Mouse (Mus musculus) neural tube, embryonic 15.5 days (tissue): ENCODE data around the gene Olfr1181. TPM values are rescaled to one million over a fixed set of nuclear protein-coding genes. Genes with fewer than 3 reads are reported as not detected.
"Not testable (repeated sequence)": the region's sequence is repeated elsewhere in the genome, so short reads cannot be mapped to it uniquely, and the experiment has no call there.

Experiments
- ATAC-seq: fragments of 200-750 bp; cut with Nextera tagmentation; 2 replicates; pipeline ENCODE4 v1.8.0; 2017; ENCODE audit warnings: mild to moderate bottlenecking, moderate TSS enrichment, moderate library complexity; ENCODE audit not compliant: low FRiP score
- H3K27ac ChIP-seq: fragments of 300-500 bp; sonication (generic); replicated peaks from 2 replicates; pipeline ENCODE4 v1.5.1; 2015; ENCODE audit warnings: mild to moderate bottlenecking, inconsistent platforms
- H3K27me3 ChIP-seq: fragments of 300-500 bp; sonication (generic); replicated peaks from 2 replicates; pipeline ENCODE4 v1.6.1; 2015; ENCODE audit warnings: inconsistent platforms
- H3K36me3 ChIP-seq: fragments of 300-500 bp; sonication (generic); 2 replicates; pipeline ENCODE4 v1.6.1; 2015; ENCODE audit warnings: inconsistent platforms
- H3K4me1 ChIP-seq: fragments of 300-500 bp; sonication (generic); 2 replicates; pipeline ENCODE4 v1.6.1; 2015; ENCODE audit warnings: inconsistent platforms
- H3K4me2 ChIP-seq: fragments of 300-500 bp; sonication (generic); 2 replicates; pipeline ENCODE4 v1.6.1; 2015; ENCODE audit warnings: inconsistent platforms, mild to moderate bottlenecking, moderate library complexity
- H3K4me3 ChIP-seq: fragments of 300-500 bp; sonication (generic); replicated peaks from 2 replicates; pipeline ENCODE4 v1.5.1; 2015; ENCODE audit warnings: mild to moderate bottlenecking, inconsistent platforms
- H3K9ac ChIP-seq: fragments of 300-500 bp; sonication (generic); replicated peaks from 2 replicates; pipeline ENCODE4 v1.6.1; 2015; ENCODE audit warnings: mild to moderate bottlenecking, inconsistent platforms
- H3K9me3 ChIP-seq: fragments of 300-500 bp; sonication (generic); replicated peaks from 2 replicates; pipeline ENCODE4 v1.6.1; 2016; ENCODE audit warnings: inconsistent platforms
- WGBS: fragments of 180-500 bp; shearing (Covaris S2); methylation state at CpG from one replicate; pipeline ENCODE4 v1.1.7; 2015; ENCODE audit warnings: mixed read lengths; 5-methylcytosine and 5-hydroxymethylcytosine counted together
- polyA plus RNA-seq: library from polyadenylated mRNA; unstranded; fragments of >200 nt; fragmentation: Nextera tagmentation; extraction: Ambion mirVana; gene quantifications from 2 replicates; pipeline ENCODE4 v1.2.1, GENCODE M21; 2015

Olfr1181 gene
- polyA plus RNA-seq, result not detected in 2 replicates

DNA sequence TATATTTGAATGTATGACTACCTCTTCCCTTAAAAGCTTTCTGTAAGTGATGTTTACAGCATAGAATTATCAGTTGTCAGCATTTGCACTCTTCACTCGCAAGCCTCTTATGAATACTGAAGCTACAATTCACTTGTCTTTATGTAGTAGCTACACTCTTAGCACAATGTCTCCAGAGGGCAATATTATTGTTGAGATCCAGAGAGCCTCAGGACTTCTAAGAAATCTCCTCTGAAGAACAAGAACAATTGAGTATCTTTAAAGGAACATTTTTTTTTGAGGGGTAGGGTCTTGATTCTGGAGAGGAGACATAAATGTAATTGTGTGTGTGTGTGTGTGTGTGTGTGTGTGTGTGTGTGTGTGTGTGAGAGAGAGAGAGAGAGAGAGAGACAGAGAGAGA, at the start of gene Olfr1181:
Olfr1181 (minus strand) TSS at position 101 of the 400 bp plus-strand sequence.
- Histone ChIP-seq H3K27me3 (no peaks in the 10 kb centered on the region), H3K4me3 (no peak within 1 kb of the TSS), H3K36me3 (no peaks in the 10 kb centered on the region), H3K4me1 (no peaks in the 10 kb centered on the region), H3K27ac (no peak within 1 kb of the TSS), H3K9ac (no peak within 1 kb of the TSS), H3K9me3 (no peaks in the 10 kb centered on the region), H3K4me2 (no peak within 1 kb of the TSS)
- 94% methylated on average over 1 of the region's 1 CpGs for WGBS
- ATAC-seq, result no peak

DNA sequence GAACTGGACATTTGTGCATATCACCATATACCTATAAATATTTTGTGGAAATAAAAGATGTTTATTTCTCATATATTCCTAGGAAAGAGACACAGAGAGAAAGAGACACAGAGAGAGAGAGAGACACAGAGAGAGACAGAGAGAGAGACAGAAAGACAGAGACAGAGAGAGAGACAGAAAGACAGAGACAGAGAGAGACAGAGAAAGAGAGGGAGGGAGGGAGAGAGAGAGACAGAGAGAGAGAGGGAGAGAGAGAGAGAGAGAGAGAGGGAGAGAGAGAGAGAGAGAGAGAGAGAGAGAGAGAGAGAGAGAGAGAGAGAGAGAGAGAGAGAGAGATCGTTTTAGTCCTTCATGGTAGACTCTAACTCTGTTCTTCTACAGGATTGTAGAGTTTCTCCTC, 28.6 kb upstream of the Olfr1181 start, which contains the start of gene Olfr1183:
Olfr1183 (plus strand) TSS at position 301 of the 400 bp plus-strand sequence.
- H3K36me3 ChIP-seq, ATAC-seq, H3K4me3 ChIP-seq, H3K4me2 ChIP-seq, H3K27me3 ChIP-seq, H3K9me3 ChIP-seq, H3K9ac ChIP-seq, H3K4me1 ChIP-seq, H3K27ac ChIP-seq: not testable (repeated sequence)
- WGBS, result 95% methylated on average over 1 of the region's 1 CpGs

DNA sequence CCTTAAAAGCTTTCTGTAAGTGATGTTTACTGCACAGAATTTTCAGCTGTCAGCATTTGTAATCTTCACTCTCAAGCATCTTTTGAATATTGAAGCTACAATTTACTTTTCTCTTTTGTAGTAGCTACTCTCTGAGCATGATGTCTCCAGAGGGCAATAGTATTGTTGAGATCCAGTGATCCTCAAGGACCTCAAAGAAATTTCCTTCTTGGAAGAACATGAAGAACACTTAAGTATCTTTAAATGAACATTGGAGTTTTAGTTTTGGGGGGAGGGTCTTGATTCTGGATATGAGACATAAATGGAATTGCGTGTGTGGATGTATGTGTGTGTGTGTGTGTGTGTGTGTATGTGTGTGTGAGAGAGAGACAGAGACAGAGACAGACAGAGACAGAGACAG, 23.1 kb upstream of the Olfr1181 start, which contains the start of gene Gm13757:
Gm13757 (minus strand) TSS at position 101 of the 400 bp plus-strand sequence.
- Histone ChIP-seq H3K9me3 (no peaks in the 10 kb centered on the region), H3K4me1 (no peaks in the 10 kb centered on the region), H3K36me3 (no peaks in the 10 kb centered on the region), H3K4me2 (no peak within 1 kb of the TSS), H3K4me3 (no peak within 1 kb of the TSS), H3K9ac (no peak within 1 kb of the TSS), H3K27me3 (no peaks in the 10 kb centered on the region), H3K27ac (no peak within 1 kb of the TSS)
- WGBS, result 100% methylated on average over 1 of the region's 1 CpGs
- ATAC-seq, result no peak

DNA sequence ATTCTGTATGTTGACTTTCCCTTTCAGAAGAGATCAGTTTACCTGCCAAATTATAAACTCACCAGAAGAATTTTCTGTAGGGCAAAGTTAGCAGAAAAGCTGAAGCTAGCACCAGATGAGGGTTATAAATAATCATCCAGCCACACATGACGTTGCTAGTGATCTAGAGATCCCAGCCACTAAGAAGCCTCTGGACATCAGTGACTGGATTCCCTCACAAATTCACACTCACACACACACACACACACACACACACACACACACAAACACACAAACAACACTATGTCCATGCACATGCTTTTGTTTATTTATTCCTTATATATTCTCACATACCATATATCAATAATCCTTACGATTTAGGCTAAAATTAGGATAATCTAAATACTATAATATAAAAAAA, 6.9 kb downstream of the Olfr1181 start, which contains the start of gene Olfr1180:
Olfr1180 (minus strand) TSS at position 101 of the 400 bp plus-strand sequence.
- H3K4me3 ChIP-seq, result no peak within 1 kb of the TSS
- H3K4me1 ChIP-seq, result no peaks in the 10 kb centered on the region
- no peaks in the 10 kb centered on the region for H3K9me3 ChIP-seq
- no peak within 1 kb of the TSS for H3K27ac ChIP-seq
- H3K4me2 ChIP-seq, result no peak within 1 kb of the TSS
- H3K9ac ChIP-seq, result no peak within 1 kb of the TSS
- WGBS, result 90% methylated on average over 2 of the region's 2 CpGs
- no peaks in the 10 kb centered on the region for H3K36me3 ChIP-seq
- H3K27me3 ChIP-seq, result no peaks in the 10 kb centered on the region
- ATAC-seq, result no peak

DNA sequence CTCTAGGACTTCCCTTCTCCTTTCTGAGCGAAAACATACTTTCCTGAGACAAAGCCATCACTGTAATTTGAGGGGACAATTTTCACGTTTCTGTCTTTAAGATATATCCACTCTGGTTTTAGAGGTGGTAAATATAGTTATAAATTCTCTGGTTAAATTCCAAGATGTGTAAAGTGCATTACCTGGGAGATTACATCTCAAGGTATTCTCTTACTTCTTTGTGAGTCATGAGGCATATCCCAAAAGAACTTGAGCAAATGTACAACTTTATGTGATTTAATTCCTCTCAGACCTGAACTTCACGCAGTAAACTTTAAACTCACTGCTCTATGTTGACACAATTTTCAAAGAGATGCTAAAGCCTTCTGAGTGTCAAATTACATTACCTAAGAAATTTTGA, 19.6 kb downstream of the Olfr1181 start, which contains the start of gene Olfr1179:
Olfr1179 (minus strand) TSS at position 101 of the 400 bp plus-strand sequence.
- no peak within 1 kb of the TSS for H3K4me2 ChIP-seq
- H3K4me1 ChIP-seq, result no peaks in the 10 kb centered on the region
- H3K36me3 ChIP-seq, result no peaks in the 10 kb centered on the region
- WGBS, result 91% methylated on average over 3 of the region's 3 CpGs
- H3K9me3 ChIP-seq, result no peaks in the 10 kb centered on the region
- no peak within 1 kb of the TSS for H3K27ac ChIP-seq
- H3K4me3 ChIP-seq, result no peak within 1 kb of the TSS
- no peak for ATAC-seq
- no peaks in the 10 kb centered on the region for H3K27me3 ChIP-seq
- H3K9ac ChIP-seq, result no peak within 1 kb of the TSS

DNA sequence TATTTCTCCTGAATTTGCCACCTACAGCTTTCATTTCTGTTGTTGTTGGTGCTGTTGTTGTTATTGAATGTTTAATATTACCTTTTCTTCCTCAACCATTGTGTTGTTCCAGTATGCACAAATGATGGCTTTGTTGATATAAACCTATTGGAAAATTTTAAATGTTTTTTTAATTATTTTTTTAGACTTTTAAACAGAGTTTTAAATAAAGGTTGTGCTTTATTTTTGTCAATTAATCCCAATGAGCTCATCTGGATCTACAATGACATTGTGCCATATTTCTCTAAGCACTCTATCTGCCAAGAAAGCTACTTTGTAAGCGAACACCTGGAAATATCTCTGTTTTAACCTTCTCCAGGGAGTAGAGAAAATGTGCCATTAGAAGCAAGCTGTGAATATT, 39.2 kb downstream of the Olfr1181 start, which contains the start of gene Olfr1178:
Olfr1178 (plus strand) TSS at position 301 of the 400 bp plus-strand sequence.
- 63% methylated on average over 1 of the region's 1 CpGs for WGBS
- H3K27me3 ChIP-seq, result no peaks in the 10 kb centered on the region
- no peak within 1 kb of the TSS for H3K4me2 ChIP-seq
- H3K9me3 ChIP-seq, result no peaks in the 10 kb centered on the region
- no peak within 1 kb of the TSS for H3K9ac ChIP-seq
- H3K4me3 ChIP-seq, result no peak within 1 kb of the TSS
- H3K36me3 ChIP-seq, result no peaks in the 10 kb centered on the region
- no peak within 1 kb of the TSS for H3K27ac ChIP-seq
- no peak for ATAC-seq
- H3K4me1 ChIP-seq, result no peaks in the 10 kb centered on the region

Other genes starting within 250 kb of the Olfr1181 start
- not detected in 2 replicates for gene Olfr1168, start 244.3 kb downstream of the Olfr1181 start, polyA plus RNA-seq
- gene Olfr1170, start 197.8 kb downstream of the Olfr1181 start, polyA plus RNA-seq, result not detected in 2 replicates
- not detected in 2 replicates for gene Olfr1173, start 146.3 kb downstream of the Olfr1181 start, polyA plus RNA-seq
- gene Olfr1174-ps, start 111.0 kb downstream of the Olfr1181 start, polyA plus RNA-seq, result not detected in 2 replicates
- gene Olfr1175-ps, start 99.0 kb downstream of the Olfr1181 start, polyA plus RNA-seq, result not detected in 2 replicates
- gene Olfr1176, start 89.5 kb downstream of the Olfr1181 start, polyA plus RNA-seq, result not detected in 2 replicates
- gene Olfr1177-ps, start 79.7 kb downstream of the Olfr1181 start, polyA plus RNA-seq, result not detected in 2 replicates
- not detected in 2 replicates for gene Olfr1178, start 39.1 kb downstream of the Olfr1181 start, polyA plus RNA-seq
- not detected in 2 replicates for gene Olfr1179, start 19.7 kb downstream of the Olfr1181 start, polyA plus RNA-seq
- not detected in 2 replicates for gene Olfr1180, start 7.0 kb downstream of the Olfr1181 start, polyA plus RNA-seq
- not detected in 2 replicates for gene Gm13757, start 23.0 kb upstream of the Olfr1181 start, polyA plus RNA-seq
- not detected in 2 replicates for gene Olfr1183, start 28.7 kb upstream of the Olfr1181 start, polyA plus RNA-seq
- gene Olfr1184, start 57.4 kb upstream of the Olfr1181 start, polyA plus RNA-seq, result not detected in 2 replicates
- not detected in 2 replicates for gene Olfr1185-ps1, start 67.1 kb upstream of the Olfr1181 start, polyA plus RNA-seq
- not detected in 2 replicates for gene Olfr1186, start 92.4 kb upstream of the Olfr1181 start, polyA plus RNA-seq
- not detected in 2 replicates for gene Olfr1188, start 130.8 kb upstream of the Olfr1181 start, polyA plus RNA-seq
- not detected in 2 replicates for gene Olfr1189, start 160.3 kb upstream of the Olfr1181 start, polyA plus RNA-seq
- not detected in 2 replicates for gene Olfr1191-ps1, start 214.4 kb upstream of the Olfr1181 start, polyA plus RNA-seq
- not detected in 2 replicates for gene Olfr1192-ps1, start 222.3 kb upstream of the Olfr1181 start, polyA plus RNA-seq
- gene Olfr1193, start 249.5 kb upstream of the Olfr1181 start, polyA plus RNA-seq, result not detected in 2 replicates